Mouse (Mus musculus) forebrain, embryonic 10.5 days (tissue): Measurements from ENCODE around the gene Mrps18b. TPM values are rescaled to one million over a fixed set of nuclear protein-coding genes. Genes with fewer than 3 reads are reported as not detected.
A peak's percentile ranks its signal among the peaks of the same experiment; 100 is the strongest.

Experiments used
- DNase-seq: peaks from one replicate; pipeline ENCODE4 v3.0.0-alpha.2; 2017; ENCODE audit warnings: low spot score; ENCODE audit errors: extremely low spot score
- H3K27ac ChIP-seq: fragments of 300-500 bp; sonication (generic); 2 replicates; pipeline ENCODE4 v1.5.1; 2016; ENCODE audit warnings: mild to moderate bottlenecking
- H3K27me3 ChIP-seq: fragments of 300-500 bp; sonication (generic); 2 replicates; pipeline ENCODE4 v1.6.1; 2016; ENCODE audit warnings: mild to moderate bottlenecking; ENCODE audit not compliant: poor library complexity, severe bottlenecking
- H3K36me3 ChIP-seq: fragments of 300-500 bp; sonication (generic); replicated peaks from 2 replicates; pipeline ENCODE4 v1.6.1; 2016; ENCODE audit warnings: mild to moderate bottlenecking, moderate library complexity
- H3K4me1 ChIP-seq: fragments of 300-500 bp; sonication (generic); 2 replicates; pipeline ENCODE4 v1.6.1; 2016
- H3K4me3 ChIP-seq: fragments of 300-500 bp; sonication (generic); 2 replicates; pipeline ENCODE4 v1.5.1; 2016; ENCODE audit warnings: mild to moderate bottlenecking, moderate library complexity
- H3K9me3 ChIP-seq: fragments of 300-500 bp; sonication (generic); 2 replicates; pipeline ENCODE4 v1.6.1; 2016; ENCODE audit warnings: mild to moderate bottlenecking, moderate library complexity
- WGBS: fragments of 180-500 bp; shearing (Covaris S2); methylation state at CpG from one replicate; pipeline ENCODE4 v1.1.7; 2016; 5-methylcytosine and 5-hydroxymethylcytosine counted together
- polyA plus RNA-seq: library from polyadenylated mRNA; unstranded; fragments of >200 nt; fragmentation: Nextera tagmentation; extraction: Ambion mirVana; gene quantifications from 2 replicates; pipeline ENCODE4 v1.2.1, GENCODE M21; 2016

Mrps18b gene
- polyA plus RNA-seq, 1 experiment from 2014 or later, result 107 TPM

DNA sequence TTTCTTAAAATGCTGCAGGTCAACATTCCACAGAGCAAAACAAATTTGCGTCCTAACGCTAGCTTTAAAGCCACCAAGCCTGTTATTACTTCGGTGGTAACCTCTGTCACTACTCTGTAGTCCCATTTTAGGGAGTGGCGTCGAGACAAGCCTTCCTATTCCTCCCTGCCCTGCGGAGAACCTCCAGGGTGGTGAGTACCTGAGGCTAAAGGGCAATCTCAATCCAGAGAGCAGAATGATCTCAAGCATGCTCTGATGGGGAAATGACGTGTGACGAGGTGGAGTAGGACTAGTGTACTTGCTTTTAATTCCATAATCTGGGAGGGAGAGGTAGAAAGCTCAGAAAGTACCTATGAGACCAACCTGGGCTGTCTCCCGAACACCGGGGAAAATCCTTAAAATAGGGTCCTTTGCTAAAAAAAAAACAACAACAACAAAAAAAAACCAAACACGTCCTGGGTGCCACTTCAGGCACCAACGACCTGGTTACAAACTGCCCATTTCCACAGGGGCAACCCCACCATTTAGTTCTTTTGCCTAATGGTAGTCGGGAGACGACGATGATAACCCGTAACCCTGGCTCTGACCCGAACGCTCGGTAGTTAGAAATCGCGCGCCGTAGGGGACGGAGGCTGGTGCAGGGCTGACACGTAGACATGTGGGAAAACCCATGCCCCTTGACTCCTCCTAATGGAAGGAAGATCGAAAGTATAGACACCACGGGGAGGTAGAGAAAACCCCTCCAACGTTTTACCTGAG is 472 bp downstream of the Mrps18b start:
- no peak for DNase-seq
- Histone ChIP-seq H3K9me3 (no peaks in the 10 kb centered on the region), H3K4me1 (peaks cover 26% of the 10 kb centered on the region), H3K27me3 (no peaks in the 10 kb centered on the region), H3K4me3 (peak overlapping the region; percentile 83), H3K27ac (peak overlapping the region; percentile 97), H3K36me3 (peaks cover 62% of the 10 kb centered on the region)
- WGBS, result 3% methylated on average over 28 of the region's 28 CpGs

DNA sequence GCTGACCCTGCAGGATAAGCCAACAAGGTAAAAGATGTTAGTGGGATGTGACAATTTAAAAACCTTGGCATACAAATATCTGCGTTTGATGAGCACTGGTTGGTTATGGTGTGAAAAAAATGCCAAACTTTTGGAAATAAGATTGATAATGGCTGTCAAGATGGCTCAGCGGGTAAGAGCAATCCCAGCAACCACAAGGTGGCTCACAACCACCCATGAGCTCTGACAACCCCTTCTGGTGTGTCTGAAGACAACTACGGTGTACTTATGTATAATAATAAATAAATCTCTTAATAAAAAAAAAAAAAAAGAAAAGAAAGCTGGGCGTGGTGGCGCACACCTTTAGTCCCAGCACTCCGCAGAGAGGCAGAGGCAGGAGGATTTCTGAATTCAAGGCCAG is 1.2 kb downstream of the Mrps18b start:
- no peak for DNase-seq
- Histone ChIP-seq H3K27ac (no peak overlapping the region), H3K27me3 (no peaks in the 10 kb centered on the region), H3K4me3 (peak overlapping the region; percentile 83), H3K36me3 (peaks cover 60% of the 10 kb centered on the region), H3K4me1 (peaks cover 21% of the 10 kb centered on the region), H3K9me3 (no peaks in the 10 kb centered on the region)
- WGBS, result 84% methylated on average over 6 of the region's 6 CpGs

DNA sequence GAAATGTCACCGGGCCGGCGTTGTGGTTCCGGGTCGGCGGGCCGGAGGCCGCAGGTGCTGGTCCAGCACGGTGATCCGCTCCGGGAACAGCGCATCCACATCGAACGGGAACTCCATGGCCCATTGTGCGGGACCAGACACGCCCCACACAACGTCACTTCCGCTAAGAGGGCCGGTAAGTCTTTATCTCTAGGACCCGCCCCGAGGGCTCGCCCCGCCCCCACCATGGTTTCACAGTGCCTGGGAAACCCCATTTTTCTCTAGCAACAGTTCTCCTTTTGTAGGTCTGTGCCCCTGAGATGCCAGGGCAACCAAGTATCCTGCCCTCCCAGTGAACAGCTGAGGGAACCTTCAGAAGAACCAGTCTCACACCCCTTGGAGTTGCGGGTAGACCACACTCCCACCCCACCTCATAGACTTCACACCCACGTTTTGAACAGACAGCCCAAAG is 6.2 kb downstream of the Mrps18b start, which contains the start of gene Atat1:
TSS of gene Atat1 (minus strand) at position 157 of the 451 bp plus-strand sequence.
- H3K36me3 ChIP-seq, result peaks cover 84% of the 10 kb centered on the region
- H3K4me3 ChIP-seq, result peak within 1 kb of the TSS; percentile 79
- peaks cover 21% of the 10 kb centered on the region for H3K4me1 ChIP-seq
- 4% methylated on average over 25 of the region's 25 CpGs for WGBS
- DNase-seq, result peak; percentile 95
- H3K27ac ChIP-seq, result peak within 1 kb of the TSS; percentile 90
- H3K9me3 ChIP-seq, result no peaks in the 10 kb centered on the region
- no peaks in the 10 kb centered on the region for H3K27me3 ChIP-seq

DNA sequence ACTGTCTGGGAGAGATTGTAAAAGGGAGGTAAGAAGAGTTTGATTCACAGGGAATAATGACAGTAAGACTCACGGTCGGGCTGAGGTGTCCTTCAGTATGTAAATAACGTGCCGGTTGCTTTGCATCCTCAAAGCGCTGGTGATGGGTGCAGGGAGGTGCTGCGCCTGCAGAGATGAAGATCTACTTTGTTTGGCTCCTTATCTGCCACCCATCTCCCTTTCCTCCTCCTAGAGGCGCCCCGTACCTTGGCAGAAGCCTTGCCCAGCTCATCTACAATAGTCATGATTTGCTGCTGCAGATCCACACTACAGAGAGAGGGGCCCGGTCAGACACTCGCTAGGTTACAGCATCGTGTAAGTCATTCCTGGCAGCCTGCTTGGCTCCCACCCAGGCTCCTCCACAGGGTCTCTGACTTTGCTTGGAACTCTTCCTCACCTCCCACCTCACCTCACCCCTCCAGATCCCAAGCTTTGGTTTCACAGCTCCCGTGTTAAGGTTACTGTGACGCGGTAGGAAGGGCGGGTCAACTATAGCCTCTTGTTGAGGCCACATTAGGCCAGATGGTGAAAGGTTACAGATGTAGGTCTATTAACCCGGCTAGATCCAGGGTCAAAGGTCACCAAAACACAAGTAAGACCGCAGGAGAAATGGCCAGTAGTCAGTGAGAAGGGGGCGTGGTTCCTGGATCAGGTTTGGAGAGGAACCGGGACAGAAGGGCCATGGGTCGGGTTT is 6.8 kb downstream of the Mrps18b start:
- no peaks in the 10 kb centered on the region for H3K9me3 ChIP-seq
- no peaks in the 10 kb centered on the region for H3K27me3 ChIP-seq
- 34% methylated on average over 20 of the region's 20 CpGs for WGBS
- peak overlapping the region; percentile 90 for H3K27ac ChIP-seq
- peak overlapping the region; percentile 79 for H3K4me3 ChIP-seq
- H3K36me3 ChIP-seq, result peaks cover 87% of the 10 kb centered on the region
- peaks cover 20% of the 10 kb centered on the region for H3K4me1 ChIP-seq
- DNase-seq, result no peak

DNA sequence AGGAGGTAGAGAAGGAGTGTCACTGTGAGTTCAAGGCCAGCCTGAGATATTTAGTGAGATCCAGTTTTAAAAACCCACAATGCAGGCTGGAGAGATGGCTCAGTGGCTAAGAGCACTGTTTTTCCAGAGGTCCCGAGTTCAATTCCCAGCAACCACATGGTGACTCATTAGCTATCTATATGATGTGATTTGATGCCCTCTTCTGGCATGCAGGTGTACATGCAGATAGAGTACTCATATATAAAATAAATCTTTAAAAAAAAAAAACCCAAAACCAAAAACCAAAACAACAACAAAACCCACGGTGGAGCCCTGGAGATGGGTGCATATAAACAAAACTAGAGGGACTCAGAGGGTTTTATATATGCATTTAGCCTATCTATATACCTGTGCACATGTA is 8.6 kb downstream of the Mrps18b start:
- H3K9me3 ChIP-seq, result no peaks in the 10 kb centered on the region
- no peak overlapping the region for H3K4me3 ChIP-seq
- peaks cover 20% of the 10 kb centered on the region for H3K4me1 ChIP-seq
- H3K36me3 ChIP-seq, result peaks cover 86% of the 10 kb centered on the region
- H3K27ac ChIP-seq, result no peak overlapping the region
- DNase-seq, result no peak
- WGBS, result 86% methylated on average over 2 of the region's 2 CpGs
- H3K27me3 ChIP-seq, result no peaks in the 10 kb centered on the region

DNA sequence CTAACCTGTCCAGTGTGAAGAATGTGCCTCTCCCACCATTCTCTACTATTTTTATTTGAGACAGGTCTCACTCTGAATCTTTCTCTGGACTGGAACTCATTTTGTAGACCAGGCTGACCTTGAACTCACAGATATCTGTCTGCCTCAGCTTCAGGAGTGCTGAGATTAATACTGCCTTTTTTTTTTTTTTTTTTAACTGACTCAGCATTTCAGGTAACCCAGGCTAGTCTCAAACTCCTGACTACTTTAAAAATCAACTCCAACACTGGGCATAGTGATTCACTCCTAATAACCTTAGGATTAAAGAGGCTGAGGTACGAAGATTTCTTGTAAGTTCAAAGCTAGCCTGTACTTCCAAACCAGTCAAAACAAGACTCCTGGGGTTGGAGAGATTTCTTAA is 10.6 kb downstream of the Mrps18b start:
- no peaks in the 10 kb centered on the region for H3K27me3 ChIP-seq
- peaks cover 87% of the 10 kb centered on the region for H3K36me3 ChIP-seq
- H3K27ac ChIP-seq, result no peak overlapping the region
- H3K9me3 ChIP-seq, result no peaks in the 10 kb centered on the region
- DNase-seq, result no peak
- 94% methylated on average over 1 of the region's 1 CpGs for WGBS
- peaks cover 20% of the 10 kb centered on the region for H3K4me1 ChIP-seq
- no peak overlapping the region for H3K4me3 ChIP-seq

GRCm38 (mm10) chr17:35903992-35904355 is 12.2 kb downstream of the Mrps18b start:
- H3K36me3 ChIP-seq, result peaks cover 97% of the 10 kb centered on the region
- H3K4me1 ChIP-seq, result peaks cover 8% of the 10 kb centered on the region
- no peak overlapping the region for H3K27ac ChIP-seq
- WGBS, result 88% methylated on average over 4 of the region's 4 CpGs
- no peak for DNase-seq
- H3K4me3 ChIP-seq, result no peak overlapping the region
- H3K27me3 ChIP-seq, result no peaks in the 10 kb centered on the region
- H3K9me3 ChIP-seq, result no peaks in the 10 kb centered on the region

DNA sequence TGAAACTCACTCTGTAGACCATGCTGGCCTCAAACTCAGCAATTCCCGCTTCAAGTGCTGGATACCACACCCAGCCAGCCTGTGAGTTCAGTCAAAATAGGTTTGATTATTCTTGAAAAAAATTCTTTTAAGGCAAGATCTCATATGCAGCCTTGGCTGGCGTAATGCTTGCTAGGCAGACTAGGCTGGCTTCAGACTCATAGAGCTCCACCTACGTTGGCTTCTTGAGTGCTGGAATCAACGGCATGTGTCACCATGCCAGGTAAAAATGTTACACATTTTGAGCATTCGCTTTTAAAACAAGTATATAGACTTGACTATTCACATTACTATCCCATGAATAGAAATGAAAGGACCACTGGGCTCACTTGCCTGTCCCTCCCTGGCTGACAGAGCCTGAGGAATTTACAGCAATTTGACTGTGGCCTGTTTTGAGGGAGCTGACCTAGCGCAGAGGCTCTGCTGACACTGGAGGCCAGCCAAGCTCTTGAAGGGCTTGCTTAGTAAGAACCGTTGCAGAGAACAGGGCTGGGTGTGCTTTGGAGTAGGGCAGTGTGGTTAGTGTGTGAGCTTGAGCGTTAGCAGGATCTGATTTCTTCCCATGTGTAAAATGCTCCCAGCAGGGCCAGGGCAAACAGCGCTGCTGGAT is 12.7 kb downstream of the Mrps18b start:
- H3K36me3 ChIP-seq, result peaks cover 96% of the 10 kb centered on the region
- peaks cover 3% of the 10 kb centered on the region for H3K4me1 ChIP-seq
- no peak overlapping the region for H3K4me3 ChIP-seq
- no peaks in the 10 kb centered on the region for H3K27me3 ChIP-seq
- no peaks in the 10 kb centered on the region for H3K9me3 ChIP-seq
- DNase-seq, result no peak
- no peak overlapping the region for H3K27ac ChIP-seq
- 97% methylated on average over 9 of the region's 9 CpGs for WGBS

DNA sequence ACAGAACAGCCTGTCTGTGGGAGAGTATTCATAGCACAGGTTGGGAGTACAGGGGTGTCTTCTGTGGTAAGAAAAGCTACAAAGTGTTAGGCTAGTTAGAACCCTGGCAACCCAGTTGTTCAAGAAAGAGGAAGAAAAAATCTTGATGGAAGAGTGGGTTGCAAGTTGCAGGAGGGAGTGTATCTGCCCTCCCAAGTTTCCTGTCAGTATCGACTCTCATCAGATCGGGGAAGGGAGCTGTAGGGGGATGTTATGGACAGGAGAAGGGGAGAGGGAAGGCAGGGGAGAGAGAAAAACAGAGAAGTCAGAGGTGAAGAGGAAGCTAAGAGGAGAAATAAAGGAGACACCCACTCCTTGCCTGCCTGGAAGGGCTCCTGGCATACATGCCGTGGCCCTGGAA is 15.6 kb downstream of the Mrps18b start:
- 92% methylated on average over 3 of the region's 3 CpGs for WGBS
- Histone ChIP-seq H3K27ac (no peak overlapping the region), H3K36me3 (peaks cover 78% of the 10 kb centered on the region)

DNA sequence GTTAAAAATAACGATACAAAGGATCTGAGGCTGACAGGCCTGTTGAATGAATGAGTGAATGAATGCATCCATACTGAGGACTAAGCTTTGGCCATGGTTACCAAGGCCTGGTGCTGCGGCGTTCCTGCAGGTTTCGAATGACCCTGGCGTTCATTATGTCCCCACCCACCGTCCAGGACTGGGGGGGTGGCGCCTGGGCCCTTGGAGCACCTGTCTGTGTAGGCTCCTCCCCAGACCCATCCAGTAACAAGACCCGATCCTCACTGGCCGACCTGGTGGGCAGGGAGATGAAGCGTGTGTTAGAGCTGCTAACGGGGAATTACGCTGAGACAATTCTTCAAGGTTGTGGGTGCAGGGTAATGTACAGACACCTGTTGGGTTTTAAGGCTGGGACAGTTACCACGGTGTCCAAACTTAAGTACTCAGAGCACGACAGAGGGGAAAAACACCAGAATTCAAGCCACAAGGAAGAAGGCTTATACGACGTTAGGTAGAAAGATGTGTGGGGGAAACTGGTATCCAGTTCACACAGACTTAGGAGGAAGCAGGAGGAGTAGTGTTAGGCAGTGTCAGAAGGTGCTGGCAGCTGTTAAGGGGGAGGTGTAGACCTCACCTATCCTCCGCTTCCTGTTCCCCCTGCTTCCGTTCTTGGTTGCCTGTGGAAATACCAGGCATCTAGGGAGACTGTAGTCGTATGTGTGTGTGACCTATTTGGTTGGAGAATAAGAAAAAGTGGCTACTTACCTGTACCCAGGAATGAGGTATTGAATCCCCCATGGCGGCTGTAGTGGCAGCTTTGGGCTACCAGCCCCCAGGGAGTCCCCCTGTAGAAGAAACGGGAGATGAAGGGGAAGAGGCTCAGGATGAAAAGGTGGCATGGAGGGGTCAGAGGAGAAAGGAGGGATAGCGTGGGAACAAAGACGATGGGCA is 18.3 kb downstream of the Mrps18b start:
- no peak for DNase-seq
- H3K4me3 ChIP-seq, result peak overlapping the region; percentile 81
- H3K27ac ChIP-seq, result peak overlapping the region; percentile 98
- peaks cover 27% of the 10 kb centered on the region for H3K4me1 ChIP-seq
- WGBS, result 43% methylated on average over 23 of the region's 23 CpGs
- peaks cover 75% of the 10 kb centered on the region for H3K36me3 ChIP-seq
- no peaks in the 10 kb centered on the region for H3K9me3 ChIP-seq
- H3K27me3 ChIP-seq, result no peaks in the 10 kb centered on the region

More for the DNA sequence above, 15.6 kb downstream of the Mrps18b start:
- Histone ChIP-seq H3K4me1 (peaks cover 23% of the 10 kb centered on the region), H3K4me3 (no peak overlapping the region), H3K27me3 (no peaks in the 10 kb centered on the region), H3K9me3 (no peaks in the 10 kb centered on the region)
- DNase-seq, result no peak

- Histone ChIP-seq H3K27me3 (no peaks in the 10 kb centered on the region), H3K4me3 (peak within 1 kb of the TSS; percentile 81), H3K4me1 (peaks cover 27% of the 10 kb centered on the region), H3K27ac (peak within 1 kb of the TSS; percentile 98), H3K9me3 (no peaks in the 10 kb centered on the region), H3K36me3 (peaks cover 75% of the 10 kb centered on the region)
- DNase-seq, result peak; percentile 87
- WGBS, result under 1% methylated on average over 86 of the region's 86 CpGs
These were observed 19.2 kb downstream of the Mrps18b start, which contains the start of gene 2310061I04Rik for GRCm38 (mm10) chr17:35896781-35897643. TSS of gene 2310061I04Rik (minus strand) at chr17:35897431.
